Mouse (Mus musculus) liver, embryonic 14.5 days (tissue): Measurements from ENCODE around the gene Sstr5. TPM values are rescaled to one million over a fixed set of nuclear protein-coding genes. Genes with fewer than 3 reads are reported as not detected.

Source experiments
- ATAC-seq: fragments of 200-750 bp; cut with Nextera tagmentation; 2 replicates; pipeline ENCODE4 v1.8.0; 2017; ENCODE audit warnings: moderate number of reproducible peaks, mild to moderate bottlenecking, moderate library complexity; ENCODE audit not compliant: insufficient read depth
- DNase-seq, 3 experiments: peaks; one replicate each; pipeline ENCODE4 v3.0.0-alpha.2; 2012 to 2013; ENCODE audit warnings: low read depth in 3 of 3, low spot score in 3 of 3
- H3K27ac ChIP-seq: fragments of 300-500 bp; sonication (generic); 2 replicates; pipeline ENCODE4 v1.5.1; 2014; ENCODE audit warnings: moderate library complexity, mild to moderate bottlenecking, control low read depth, inconsistent platforms
- H3K27me3 ChIP-seq: fragments of 300-500 bp; sonication (generic); 2 replicates; pipeline ENCODE4 v1.6.1; 2014; ENCODE audit warnings: mild to moderate bottlenecking, low read length, moderate library complexity; ENCODE audit not compliant: control insufficient read depth, insufficient read depth
- H3K36me3 ChIP-seq: fragments of 300-500 bp; sonication (generic); replicated peaks from 2 replicates; pipeline ENCODE4 v1.6.1; 2014; ENCODE audit warnings: low read depth; ENCODE audit not compliant: control insufficient read depth, insufficient read depth
- H3K4me1 ChIP-seq, 2 experiments: fragments of 200-500 bp in 1 of 2; fragments of 300-500 bp in 1 of 2; sonication (generic) in 1 of 2; replicated peaks; 2 replicates each; pipeline ENCODE4 v1.6.1; 2012 to 2014; ENCODE audit warnings: antibody characterized with exemption in 1 of 2, inconsistent platforms in 1 of 2, low read length in 1 of 2; ENCODE audit not compliant: control insufficient read depth in 2 of 2, insufficient read depth in 2 of 2
- H3K4me2 ChIP-seq: fragments of 300-500 bp; sonication (generic); 2 replicates; pipeline ENCODE4 v1.6.1; 2014; ENCODE audit warnings: low read depth, mild to moderate bottlenecking, control low read depth, moderate library complexity
- H3K4me3 ChIP-seq, 2 experiments: fragments of 200-500 bp in 1 of 2; fragments of 300-500 bp in 1 of 2; sonication (generic) in 1 of 2; 2 replicates each; pipeline ENCODE4 v1.5.1; 2012 to 2014; ENCODE audit warnings: low read depth in 2 of 2, low read length in 2 of 2, mild to moderate bottlenecking in 2 of 2, control low read depth in 1 of 2, inconsistent platforms in 1 of 2, moderate library complexity in 1 of 2; ENCODE audit not compliant: insufficient read depth in 1 of 2
- H3K9ac ChIP-seq: fragments of 300-500 bp; sonication (generic); replicated peaks from 2 replicates; pipeline ENCODE4 v1.6.1; 2014; ENCODE audit warnings: mild to moderate bottlenecking, control low read depth, moderate library complexity
- H3K9me3 ChIP-seq: fragments of 300-500 bp; sonication (generic); 2 replicates; pipeline ENCODE4 v1.6.1; 2016; ENCODE audit warnings: low read length, mixed read lengths; ENCODE audit not compliant: control insufficient read depth
- CTCF ChIP-seq: IDR thresholded peaks from 2 replicates; pipeline ENCODE4 v1.5.1; 2016; ENCODE audit warnings: antibody characterized with exemption, low read depth, control low read depth
- EP300 ChIP-seq: IDR thresholded peaks from 2 replicates; pipeline ENCODE4 v1.6.1; 2016; ENCODE audit warnings: antibody characterized with exemption, low read depth
- WGBS: fragments of 180-500 bp; shearing (Covaris S2); extraction: QIAGEN DNeasy Blood & Tissue Kit; methylation state at CpG from one replicate; pipeline ENCODE4 v1.1.7; 2014; ENCODE audit not compliant: insufficient replicate concordance; 5-methylcytosine and 5-hydroxymethylcytosine counted together
- polyA plus RNA-seq, 2 experiments: library from polyadenylated mRNA; depleted of rRNA in 1 of 2; stranded (reverse) in 1 of 2; unstranded in 1 of 2; fragments of >200 nt; fragmentation: Nextera tagmentation in 1 of 2; extraction: Ambion mirVana in 1 of 2; gene quantifications; 2 replicates each; pipeline versions ENCODE4 v1.2.1 to v1.2.3; 2012 to 2014

The Sstr5 gene
- polyA plus RNA-seq, 2 experiments, result 0.01 TPM; not detected in 1

DNA sequence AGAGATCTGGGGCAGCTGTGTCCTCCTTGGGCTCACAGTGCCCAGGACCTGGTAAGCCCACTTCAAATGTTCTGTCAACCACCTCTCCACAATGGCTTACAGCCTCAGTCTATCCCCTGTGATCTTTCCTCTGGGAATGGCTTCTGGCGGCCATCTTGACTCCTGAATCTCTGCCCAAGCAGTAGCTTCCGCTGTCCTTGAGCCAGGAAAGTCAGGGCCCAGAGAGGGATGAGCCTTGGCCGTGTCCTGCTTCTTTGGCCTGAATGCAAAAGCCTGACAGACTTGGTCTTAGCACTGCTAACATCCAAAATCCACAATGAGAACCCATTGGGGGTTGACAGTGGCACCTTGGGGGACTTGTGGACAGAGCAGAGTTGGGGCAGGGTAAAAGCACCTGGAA, 14.8 kb upstream of the Sstr5 start:
- no peaks in the 10 kb centered on the region for H3K36me3 ChIP-seq
- no peak overlapping the region for H3K4me3 ChIP-seq
- no peaks in the 10 kb centered on the region for H3K4me1 ChIP-seq
- no peaks in the 10 kb centered on the region for H3K9me3 ChIP-seq
- H3K9ac ChIP-seq, result no peak overlapping the region
- no peak overlapping the region for H3K27ac ChIP-seq
- no peaks in the 10 kb centered on the region for H3K27me3 ChIP-seq
- TF ChIP-seq CTCF, result no peak
- no peak for TF ChIP-seq EP300
- ATAC-seq, result no peak
- DNase-seq, result no peak
- H3K4me2 ChIP-seq, result no peak overlapping the region
- 47% methylated on average over 3 of the region's 3 CpGs for WGBS

DNA sequence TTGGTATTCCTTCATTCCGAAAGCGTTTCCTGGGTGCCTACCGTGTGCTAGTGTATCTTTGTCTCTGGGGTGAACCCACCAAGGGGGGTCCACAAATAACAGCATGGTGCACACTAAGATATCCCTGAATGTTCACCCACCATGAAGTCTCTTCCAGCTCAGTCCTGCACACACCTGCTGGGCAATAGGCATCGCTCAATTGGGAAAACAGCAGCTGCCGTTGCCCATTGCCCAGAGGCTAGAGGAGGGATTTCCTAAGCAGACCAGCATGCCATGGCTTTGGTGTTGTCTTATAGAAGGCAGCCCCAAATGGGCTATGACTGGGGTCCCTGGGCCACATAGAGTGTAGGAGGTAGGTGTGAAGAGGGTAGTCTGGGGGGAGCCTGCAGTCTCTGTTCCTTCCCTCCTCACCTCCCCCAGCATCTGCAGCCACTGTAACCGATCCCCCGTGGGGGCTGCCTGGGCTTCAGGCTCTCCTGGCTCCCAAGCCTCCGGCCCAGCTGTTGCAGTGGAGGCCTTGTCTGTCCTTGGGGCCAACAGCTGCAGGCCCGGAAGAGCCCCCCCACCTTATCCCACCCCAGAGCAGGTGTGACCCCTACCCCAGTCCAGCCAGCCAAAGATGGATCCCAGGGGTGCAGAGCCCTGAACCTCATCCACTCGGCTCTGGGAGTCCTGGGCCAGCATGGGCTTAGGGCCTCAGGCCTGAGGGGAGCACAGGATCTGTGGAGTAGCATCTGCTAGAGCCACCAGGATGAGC, 13.2 kb upstream of the Sstr5 start:
- DNase-seq (no peak), ATAC-seq (no peak)
- H3K36me3 ChIP-seq, result no peaks in the 10 kb centered on the region
- no peak overlapping the region for H3K27ac ChIP-seq
- H3K4me1 ChIP-seq, result no peaks in the 10 kb centered on the region
- TF ChIP-seq EP300 (no peak), CTCF (no peak)
- H3K9ac ChIP-seq, result no peak overlapping the region
- H3K27me3 ChIP-seq, result no peaks in the 10 kb centered on the region
- no peaks in the 10 kb centered on the region for H3K9me3 ChIP-seq
- no peak overlapping the region for H3K4me3 ChIP-seq
- WGBS, result 57% methylated on average over 10 of the region's 10 CpGs
- no peak overlapping the region for H3K4me2 ChIP-seq

DNA sequence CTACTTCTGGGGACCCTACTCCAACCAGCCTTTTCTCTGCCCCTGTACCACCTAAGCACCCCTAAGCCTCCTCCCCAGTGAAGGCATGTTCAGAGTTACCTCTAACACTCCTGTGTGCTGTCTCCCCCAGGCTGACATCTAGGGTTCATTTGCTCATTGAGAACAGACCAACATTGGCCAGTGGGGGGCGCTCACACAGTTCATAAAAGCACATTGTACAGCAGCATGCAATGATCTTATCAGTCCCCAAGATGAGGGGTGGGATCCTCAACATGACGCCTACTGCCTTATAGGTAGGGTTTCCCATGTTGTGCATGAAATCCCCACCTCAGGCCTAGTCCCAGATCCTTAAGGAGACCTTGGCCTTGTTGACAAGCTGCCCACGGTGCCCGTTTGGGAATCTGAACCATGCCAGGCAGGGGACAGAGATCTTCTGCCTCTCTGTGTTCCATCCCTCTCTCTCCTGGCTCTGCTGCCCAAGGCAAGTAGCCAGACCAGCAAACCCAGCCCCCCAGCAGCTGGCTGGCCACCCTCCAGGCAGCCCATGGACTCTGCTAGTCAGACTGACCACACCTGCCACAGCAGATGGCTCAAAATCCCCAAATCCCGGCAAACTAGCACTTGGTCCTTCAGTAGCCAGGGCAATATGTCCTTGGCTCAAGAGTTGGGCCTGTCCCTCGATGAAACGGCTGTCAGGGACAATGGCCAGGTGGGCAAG, 11.9 kb upstream of the Sstr5 start:
- no peaks in the 10 kb centered on the region for H3K36me3 ChIP-seq
- no peaks in the 10 kb centered on the region for H3K9me3 ChIP-seq
- DNase-seq, result peak in 1 of 3 experiments; percentile 3
- H3K4me3 ChIP-seq, result no peak overlapping the region
- WGBS, result 47% methylated on average over 7 of the region's 7 CpGs
- no peak overlapping the region for H3K9ac ChIP-seq
- TF ChIP-seq CTCF (peak; percentile 54), EP300 (no peak)
- no peaks in the 10 kb centered on the region for H3K27me3 ChIP-seq
- no peak for ATAC-seq
- H3K4me2 ChIP-seq, result no peak overlapping the region
- no peak overlapping the region for H3K27ac ChIP-seq
- H3K4me1 ChIP-seq, result no peaks in the 10 kb centered on the region

DNA sequence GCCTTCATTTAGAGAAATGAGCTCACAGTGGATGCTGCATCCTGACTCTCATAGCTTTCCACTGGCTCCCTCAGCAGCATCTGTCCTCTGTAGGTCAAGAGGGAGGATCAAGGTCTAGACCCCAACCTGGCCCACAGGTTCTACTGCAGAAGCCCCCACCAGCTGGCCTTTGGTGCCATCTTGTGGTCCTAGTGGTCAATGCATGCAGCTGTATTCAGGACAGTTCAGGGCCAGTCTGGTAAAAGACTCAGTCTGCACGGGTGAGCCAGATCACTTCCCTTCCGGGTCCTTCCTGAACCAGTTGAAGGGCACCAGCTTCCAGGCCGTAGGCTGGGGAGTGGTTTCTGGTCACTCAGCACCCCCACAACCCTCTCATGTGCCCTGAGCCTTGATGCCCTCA, 10.7 kb upstream of the Sstr5 start:
- Histone ChIP-seq H3K4me1 (no peaks in the 10 kb centered on the region), H3K27ac (no peak overlapping the region), H3K4me3 (no peak overlapping the region), H3K27me3 (no peaks in the 10 kb centered on the region), H3K9me3 (no peaks in the 10 kb centered on the region), H3K36me3 (no peaks in the 10 kb centered on the region), H3K4me2 (no peak overlapping the region), H3K9ac (no peak overlapping the region)
- 9% methylated on average over 3 of the region's 3 CpGs for WGBS
- TF ChIP-seq CTCF, result peak; percentile 83
- no peak for TF ChIP-seq EP300
- DNase-seq, result peak in 2 of 3 experiments; percentile 3 to 7
- no peak for ATAC-seq

DNA sequence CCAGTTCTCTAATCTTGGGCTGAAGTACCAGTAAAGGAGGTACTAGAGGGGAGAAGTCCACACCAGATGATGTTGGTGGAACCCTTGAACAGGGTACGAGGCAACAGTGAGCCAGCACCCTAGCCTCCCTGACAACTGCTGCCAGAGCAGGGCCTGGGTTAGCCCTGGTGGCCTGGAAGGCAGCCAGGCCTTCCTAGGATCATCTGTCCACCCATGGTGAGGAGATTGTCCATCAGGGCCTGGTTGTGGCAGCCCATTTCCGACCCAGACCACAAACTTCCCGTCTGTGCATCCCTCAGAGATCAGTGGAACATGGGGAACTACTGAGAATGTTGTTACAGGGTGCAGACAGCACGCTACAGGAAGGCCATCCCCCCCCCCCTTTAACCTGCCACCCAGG, 5.5 kb upstream of the Sstr5 start:
- no peaks in the 10 kb centered on the region for H3K36me3 ChIP-seq
- no peaks in the 10 kb centered on the region for H3K4me1 ChIP-seq
- TF ChIP-seq CTCF, result no peak
- TF ChIP-seq EP300, result no peak
- 19% methylated on average over 4 of the region's 4 CpGs for WGBS
- H3K27ac ChIP-seq, result no peak overlapping the region
- no peak for ATAC-seq
- H3K4me2 ChIP-seq, result no peak overlapping the region
- H3K4me3 ChIP-seq, result no peak overlapping the region
- H3K9me3 ChIP-seq, result no peaks in the 10 kb centered on the region
- no peaks in the 10 kb centered on the region for H3K27me3 ChIP-seq
- H3K9ac ChIP-seq, result no peak overlapping the region
- no peak for DNase-seq
